In genomic region chr5:85936667-85937314, GRCm38 (mm10) we compare ENCODE assay signal across 9 mouse cellular contexts.
DNase-seq lines count a peak whose midpoint lies in the region; ATAC-seq and TF ChIP-seq lines count a peak whose summit lies in the region.
"Had no signal": no experiment of that assay in that cellular context is flagged by ENCODE, and none has a peak within 500 bp of the region (broad histone marks: within the 10 kb centered on the region; RNA-seq: fewer than 3 reads in every experiment).

No protein-coding gene starts in this region.

- H3K9me3 ChIP-seq in MEL (replicated peaks; ENCODE audit: insufficient read depth, low read length), result no peaks in the 10 kb centered on the region
- H3K9me3 ChIP-seq: limb, embryonic 12.5 days had no signal

- no peaks in the 10 kb centered on the region for H3K36me3 ChIP-seq in MEL (ENCODE audit: control insufficient read depth in 1 of 2, insufficient read depth in 2 of 2, low read length in 2 of 2)
- H3K36me3 ChIP-seq: limb, embryonic 12.5 days had no signal

- H3K79me2 ChIP-seq in MEL (ENCODE audit: control insufficient read depth, insufficient read depth, low read length, poor library complexity), result no peaks in the 10 kb centered on the region

- H3K4me1 ChIP-seq in MEL (ENCODE audit: control insufficient read depth in 1 of 2, insufficient read depth in 2 of 2, low read length in 2 of 2), result no peaks in the 10 kb centered on the region
- H3K4me1 ChIP-seq: limb, embryonic 12.5 days had no signal

- DNase-seq in heart, adult 8-10 months (ENCODE audit: low spot score), result peak; percentile 7
- DNase-seq in heart, postnatal 36 days, result no peak
- DNase-seq in MEL (ENCODE audit: low read depth, low spot score), result peak; percentile 61
- DNase-seq in cerebellum, postnatal 14 days, result peak; percentile 77 to 83
- DNase-seq in left cerebral cortex, postnatal 10 days (ENCODE audit: extremely low spot score in 1 of 2, low spot score in 2 of 2), result peak; percentile 55 to 57
- peak; percentile 37 for DNase-seq in neural tube, embryonic 10.5 days (ENCODE audit: extremely low spot score, low spot score)

- TF ChIP-seq EP300 in MEL (IDR thresholded peaks at IDR 0.05; ENCODE audit: low read depth in 1 of 2, low read length in 2 of 2), result no peak

- peak; percentile 69 for ATAC-seq in granulocyte monocyte progenitor cell, adult 5-6 weeks (replicated peaks; ENCODE audit: poor library complexity, severe bottlenecking)
- ATAC-seq in megakaryocyte-erythroid progenitor cell, adult 5-6 weeks (replicated peaks; ENCODE audit: low FRiP score, low TSS enrichment, poor library complexity, severe bottlenecking), result no peak

- TF ChIP-seq RAD21 in MEL (IDR thresholded peaks at IDR 0.05; ENCODE audit: low read depth, low read length), result peak; percentile 84

- no peaks in the 10 kb centered on the region for H3K27me3 ChIP-seq in MEL (ENCODE audit: control insufficient read depth in 1 of 2, insufficient read depth in 2 of 2, low read length in 2 of 2)
- H3K27me3 ChIP-seq: limb, embryonic 12.5 days had no signal

- no peak overlapping the region for H3K4me3 ChIP-seq in MEL (ENCODE audit: control insufficient read depth in 1 of 2, insufficient read depth in 1 of 2, low read depth in 2 of 2, low read length in 2 of 2)
- H3K4me3 ChIP-seq: limb, embryonic 12.5 days had no signal

- no peak for TF ChIP-seq POLR2A in MEL (IDR thresholded peaks at IDR 0.05; ENCODE audit: control insufficient read depth in 1 of 2, insufficient read depth in 1 of 2, low read depth in 1 of 2, low read length in 2 of 2, poor library complexity in 1 of 2)

- TF ChIP-seq CTCF in MEL (IDR thresholded peaks at IDR 0.05 in 2 of 3, conservative IDR thresholded peaks at IDR 0.05 in 1 of 3; ENCODE audit: control insufficient read depth in 1 of 3, insufficient read depth in 1 of 3, low read depth in 2 of 3, low read length in 3 of 3, poor library complexity in 1 of 3, severe bottlenecking in 1 of 3), result peak; percentile 41 to 73 (median 65)

- H3K9ac ChIP-seq in MEL (ENCODE audit: control insufficient read depth, low read depth, low read length, poor library complexity, severe bottlenecking), result no peak overlapping the region
- H3K9ac ChIP-seq: limb, embryonic 12.5 days had no signal

- no peak overlapping the region for H3K27ac ChIP-seq in MEL (ENCODE audit: control insufficient read depth, low read depth, low read length)
- H3K27ac ChIP-seq: limb, embryonic 12.5 days had no signal

- intact Hi-C loops in heart, postnatal 36 days (cut with DNase I), result no loop called here
- intact Hi-C loops in left cerebral cortex, postnatal 10 days (cut with DNase I), result loop anchor here (5.0 kb wide), 1 partner anchor 349 kb away; no protein-coding TSS in a partner anchor

TF ChIP-seq in MEL, 35 proteins besides CTCF, POLR2A, EP300 and RAD21:
- TF ChIP-seq MYC (IDR thresholded peaks at IDR 0.05; ENCODE audit: low read depth, low read length) (no peak), KAT2A (conservative IDR thresholded peaks at IDR 0.05; ENCODE audit: low read depth, low read length) (no peak), SMC3 (IDR thresholded peaks at IDR 0.05; ENCODE audit: low read depth, low read length) (peak; percentile 81), RCOR1 (IDR thresholded peaks at IDR 0.05; ENCODE audit: low read depth, low read length) (no peak), SIN3A (IDR thresholded peaks at IDR 0.05; ENCODE audit: low read length) (no peak), ZC3H11A (IDR thresholded peaks at IDR 0.05; ENCODE audit: low read depth, low read length) (peak; percentile 67), NELFE (IDR thresholded peaks at IDR 0.05; ENCODE audit: low read depth, low read length) (no peak), USF1 (IDR thresholded peaks at IDR 0.05; ENCODE audit: low read depth, low read length) (no peak)

Comparison
In these comparisons a context has a peak if more than half of its experiments do, and no peak if none do; other contexts are left out.
1. DNase-seq: peak in heart, adult 8-10 months (single experiment), MEL (single experiment), cerebellum, postnatal 14 days (2 of 2), left cerebral cortex, postnatal 10 days (2 of 2) and neural tube, embryonic 10.5 days (single experiment); none in heart, postnatal 36 days (0 of 2).